ENCODE assay signal across 8 mouse cellular contexts in the genomic region with DNA sequence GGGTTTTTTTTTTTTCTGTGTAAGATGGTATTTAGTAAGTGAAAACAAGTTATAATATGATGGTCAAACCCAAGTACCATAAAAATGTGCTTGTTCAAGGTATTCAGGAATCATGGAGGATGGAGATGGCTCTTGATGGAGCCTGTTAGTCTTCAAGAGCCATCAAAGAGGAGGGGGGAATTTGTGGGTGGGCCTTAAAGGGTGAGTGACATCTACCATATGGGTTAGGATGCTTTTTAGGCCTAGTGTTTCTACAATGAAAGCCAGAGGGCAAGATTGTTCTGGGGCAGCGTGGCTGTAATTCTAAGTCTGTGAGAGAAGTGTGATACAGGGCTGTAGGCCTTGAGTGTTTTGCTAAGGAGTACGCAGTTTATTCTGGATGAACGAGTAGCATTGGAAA. TPM values are rescaled to one million over a fixed set of nuclear protein-coding genes. Genes with fewer than 3 reads are reported as not detected.
A peak's percentile ranks its signal among the peaks of the same experiment; 100 is the strongest.
DNase-seq lines count a peak whose midpoint lies in the region; ATAC-seq lines count a peak whose summit lies in the region.

No protein-coding gene starts in this region.

- H3K36me3 ChIP-seq in midbrain, embryonic 11.5 days (ENCODE audit: control insufficient read depth, insufficient read depth, low read length) = no peaks in the 10 kb centered on the region

- no peaks in the 10 kb centered on the region; the same call in 1 of the 2 replicates for H3K4me1 ChIP-seq in midbrain, embryonic 11.5 days (ENCODE audit: control insufficient read depth, insufficient read depth, low read length)

- peak overlapping the region; percentile 4; the same call in 1 of the 2 replicates for H3K9ac ChIP-seq in midbrain, embryonic 11.5 days (ENCODE audit: low read length)

- intact Hi-C loops in heart, postnatal 10 days (cut with DNase I) = loop anchor here (5.0 kb wide), 1 partner anchor 227 kb away; a partner anchor contains a TSS

- peak; percentile 72 for ATAC-seq in midbrain, embryonic 11.5 days (ENCODE audit: low FRiP score)

- peak overlapping the region; percentile 44 for H3K4me2 ChIP-seq in midbrain, embryonic 11.5 days

- H3K27me3 ChIP-seq in midbrain, embryonic 11.5 days (ENCODE audit: control insufficient read depth, insufficient read depth, low read length) = no peaks in the 10 kb centered on the region

- DNase-seq in kidney, postnatal 4 days = peak; percentile 9
- DNase-seq in kidney, postnatal 36 days = no peak
- peak; percentile 44 for DNase-seq in brain, adult 2 months (ENCODE audit: low read depth, low spot score)
- DNase-seq in heart, postnatal 10 days = peak; percentile 6 to 11
- peak; percentile 88 for DNase-seq in midbrain, embryonic 11.5 days (ENCODE audit: low spot score, missing footprints)
- no peak for DNase-seq in layer of hippocampus, adult 18-20 months (ENCODE audit: low spot score in 2 of 2)
- DNase-seq in gastrocnemius, adult 18-20 months (ENCODE audit: low spot score) = no peak
- DNase-seq in adrenal gland, postnatal 25 days = no peak

- WGBS in midbrain, embryonic 11.5 days = 28% methylated on average over 3 of the region's 3 CpGs

- H3K27ac ChIP-seq in midbrain, embryonic 11.5 days (ENCODE audit: low read depth, low read length) = no peak overlapping the region; the same call in 1 of the 2 replicates

- peak overlapping the region; percentile 53 for H3K4me3 ChIP-seq in midbrain, embryonic 11.5 days (ENCODE audit: low read depth, low read length)

- H3K9me3 ChIP-seq in midbrain, embryonic 11.5 days (ENCODE audit: control insufficient read depth, low read length) = no peaks in the 10 kb centered on the region

RNA-seq across cellular contexts. Expression of a gene that starts 1.0 kb away (rescaled TPM):
- 10 to 100 TPM; 31.4 to 36.6 TPM for total RNA-seq in heart, postnatal 10 days (2021)
- 66.4 and 75.2 TPM in 2 replicates for polyA plus RNA-seq in midbrain, embryonic 11.5 days (2014; fragmentation: Nextera tagmentation; extraction: Ambion mirVana)
- 10 to 100 TPM; 41.2 to 50.1 TPM for total RNA-seq in layer of hippocampus, adult 18-20 months (2021)
- total RNA-seq in gastrocnemius, adult 18-20 months (2021) = 10 to 100 TPM; 25.3 TPM
- total RNA-seq in adrenal gland, postnatal 25 days (2021) = 72.7 and 108 TPM in 2 replicates

RNA-seq across cellular contexts. Expression of a gene that starts 28.2 kb away (rescaled TPM):
- 10 to 100 TPM; 21.1 to 32.9 TPM for total RNA-seq in heart, postnatal 10 days (2021)
- 4.5 and 5.3 TPM in 2 replicates for polyA plus RNA-seq in midbrain, embryonic 11.5 days (2014; fragmentation: Nextera tagmentation; extraction: Ambion mirVana)
- total RNA-seq in layer of hippocampus, adult 18-20 months (2021) = 1 to 10 TPM; 3.3 to 4.4 TPM
- total RNA-seq in gastrocnemius, adult 18-20 months (2021) = 1 to 10 TPM in 1 of 2 experiments, under 1 TPM in 1; 0.73 to 1.7 TPM
- 7.9 and 10.0 TPM in 2 replicates for total RNA-seq in adrenal gland, postnatal 25 days (2021)

Comparison
In these comparisons a context has a peak if more than half of its experiments do, and no peak if none do; other contexts are left out.
1. DNase-seq: peak in kidney, postnatal 4 days (2 of 2), brain, adult 2 months (single experiment), heart, postnatal 10 days (2 of 2) and midbrain, embryonic 11.5 days (single experiment); none in kidney, postnatal 36 days (0 of 2), layer of hippocampus, adult 18-20 months (0 of 2), gastrocnemius, adult 18-20 months (single experiment) and adrenal gland, postnatal 25 days (single experiment).